Mouse (Mus musculus) olfactory bulb, adult 2 months (tissue): ENCODE measurements around the gene Abcc4. TPM values are rescaled to one million over a fixed set of nuclear protein-coding genes. Genes with fewer than 3 reads are reported as not detected.

Source experiments
- H3K27ac ChIP-seq: fragments of 200-500 bp; 2 replicates; pipeline ENCODE4 v1.5.1; 2012; ENCODE audit warnings: low read depth, low read length; ENCODE audit not compliant: insufficient read depth
- H3K4me1 ChIP-seq: fragments of 200-500 bp; 2 replicates; pipeline ENCODE4 v1.6.1; 2012; ENCODE audit warnings: low read length; ENCODE audit not compliant: control insufficient read depth, insufficient read depth
- H3K4me3 ChIP-seq: fragments of 200-500 bp; 2 replicates; pipeline ENCODE4 v1.5.1; 2012; ENCODE audit warnings: mild to moderate bottlenecking, low read depth, low read length, moderate library complexity; ENCODE audit not compliant: insufficient read depth
- CTCF ChIP-seq: fragments of 200-500 bp; IDR thresholded peaks from 2 replicates; pipeline ENCODE4 v1.5.1; 2012; ENCODE audit warnings: low read depth, mild to moderate bottlenecking, low read length, moderate library complexity; ENCODE audit not compliant: insufficient read depth
- POLR2A ChIP-seq: fragments of 200-500 bp; IDR thresholded peaks from 2 replicates; pipeline ENCODE4 v1.6.1; 2012; ENCODE audit warnings: mild to moderate bottlenecking, low read depth, low read length, moderate library complexity; ENCODE audit not compliant: insufficient read depth
- WGBS: fragments of 180-500 bp; shearing (Covaris S2); methylation state at CpG from one replicate; pipeline ENCODE4 v1.1.7; 2018; 5-methylcytosine and 5-hydroxymethylcytosine counted together
- polyA plus RNA-seq: library from polyadenylated mRNA; stranded (reverse); fragments of >200 nt; gene quantifications from 2 replicates; pipeline ENCODE4 v1.2.4, GENCODE M21; 2012; ENCODE audit warnings: low replicate concordance; ENCODE audit not compliant: missing spikeins, insufficient read depth, insufficient read length

The Abcc4 gene
- polyA plus RNA-seq, 1 experiment, result not detected

DNA sequence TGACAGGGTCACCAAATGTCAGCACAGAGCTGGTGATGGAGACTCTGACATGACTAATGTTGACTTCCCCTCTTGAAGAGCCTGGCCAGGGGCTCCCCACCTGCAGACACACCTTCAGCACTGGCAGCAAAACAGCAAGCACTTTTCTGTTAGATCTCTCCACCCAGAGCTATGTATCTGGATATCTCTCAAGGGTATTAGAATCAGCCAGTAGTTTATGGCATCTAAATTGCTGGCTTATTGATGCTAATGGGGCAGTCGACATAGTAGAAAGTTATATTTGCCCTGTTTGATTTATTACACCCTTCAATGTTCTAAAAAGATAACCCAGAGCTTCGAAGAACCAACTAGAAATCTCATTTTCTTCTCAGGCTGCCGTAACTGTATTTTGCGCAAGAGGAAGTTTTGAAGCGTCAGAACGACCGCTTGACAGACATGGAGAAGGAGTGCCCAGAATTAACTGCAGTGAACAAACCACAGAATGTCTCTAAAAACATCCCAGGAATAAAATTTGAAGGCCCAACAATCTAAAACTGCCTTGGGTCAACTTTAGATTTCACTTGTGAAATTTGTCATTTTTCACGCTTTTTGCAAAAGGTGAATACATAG, 123.6 kb downstream of the Abcc4 start:
- 93% methylated on average over 8 of the region's 8 CpGs for WGBS
- Histone ChIP-seq H3K4me1 (no peaks in the 10 kb centered on the region), H3K27ac (no peak overlapping the region), H3K4me3 (no peak overlapping the region)
- no peak for TF ChIP-seq POLR2A
- no peak for TF ChIP-seq CTCF

DNA sequence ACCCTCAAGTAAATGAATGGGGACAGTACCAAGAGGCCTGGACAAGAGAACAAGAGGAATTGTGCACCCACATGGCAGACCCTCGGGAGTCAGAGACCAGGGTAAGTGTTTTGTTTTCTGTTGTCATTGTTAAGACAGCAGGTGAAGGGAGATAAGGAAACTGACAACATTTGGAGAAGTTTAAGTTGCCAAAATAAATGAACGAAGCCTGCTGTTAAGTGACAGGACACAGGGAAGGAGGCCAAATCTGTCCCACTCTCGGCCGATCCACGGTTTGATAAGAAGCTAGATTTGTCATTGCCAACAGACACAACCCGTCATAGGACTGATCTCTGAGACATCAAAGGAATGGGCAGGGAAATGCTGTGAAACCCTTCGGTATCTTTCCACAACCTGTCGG, 124.3 kb downstream of the Abcc4 start:
- Histone ChIP-seq H3K4me3 (no peak overlapping the region), H3K27ac (no peak overlapping the region), H3K4me1 (no peaks in the 10 kb centered on the region)
- TF ChIP-seq POLR2A (no peak), CTCF (no peak)
- WGBS, result 83% methylated on average over 8 of the region's 8 CpGs

GRCm38 (mm10) chr14:118579013-118579728, 126.8 kb downstream of the Abcc4 start:
- 94% methylated on average over 19 of the region's 19 CpGs for WGBS
- Histone ChIP-seq H3K4me3 (no peak overlapping the region), H3K27ac (no peak overlapping the region), H3K4me1 (no peaks in the 10 kb centered on the region)
- TF ChIP-seq POLR2A, result no peak
- no peak for TF ChIP-seq CTCF

- 91% methylated on average over 5 of the region's 5 CpGs for WGBS
- no peaks in the 10 kb centered on the region for H3K4me1 ChIP-seq
Measured at GRCm38 (mm10) chr14:118577895-118578294, 128.1 kb downstream of the Abcc4 start.

DNA sequence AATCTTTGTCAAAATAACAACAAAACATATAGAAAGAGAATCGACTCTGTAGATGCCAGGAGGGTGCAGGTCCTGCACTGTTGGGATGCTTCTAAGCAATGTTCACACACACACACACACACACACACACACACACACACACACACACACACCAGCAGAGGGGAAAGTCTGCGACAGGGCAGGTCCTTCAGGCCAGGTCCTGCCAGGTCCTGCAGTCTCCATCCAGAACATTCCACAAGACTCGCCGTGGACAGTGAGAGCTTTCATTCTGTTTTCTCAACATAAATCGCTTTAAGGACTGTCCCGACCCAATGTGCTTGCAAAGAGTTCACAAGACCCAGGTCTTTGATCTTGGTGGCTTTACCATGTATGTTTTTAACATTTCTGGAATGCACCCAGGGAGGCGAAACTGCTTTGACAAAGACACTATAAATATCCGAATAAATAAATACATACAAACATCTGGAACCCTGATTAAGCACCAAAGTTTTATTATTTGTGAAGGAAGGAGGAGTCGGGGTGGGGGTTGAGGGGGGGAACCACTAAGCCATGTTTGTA, 133.3 kb downstream of the Abcc4 start:
- Histone ChIP-seq H3K4me3 (no peak overlapping the region), H3K27ac (no peak overlapping the region), H3K4me1 (0 out of 2 replicates have a peak, but pooled peaks cover 2% of the 10 kb centered on the region)
- WGBS, result 82% methylated on average over 9 of the region's 9 CpGs
- TF ChIP-seq CTCF, result no peak
- no peak for TF ChIP-seq POLR2A

More at GRCm38 (mm10) chr14:118577895-118578294, 128.1 kb downstream of the Abcc4 start:
- Histone ChIP-seq H3K4me3 (no peak overlapping the region), H3K27ac (no peak overlapping the region)
- TF ChIP-seq POLR2A (no peak), CTCF (no peak)

DNA sequence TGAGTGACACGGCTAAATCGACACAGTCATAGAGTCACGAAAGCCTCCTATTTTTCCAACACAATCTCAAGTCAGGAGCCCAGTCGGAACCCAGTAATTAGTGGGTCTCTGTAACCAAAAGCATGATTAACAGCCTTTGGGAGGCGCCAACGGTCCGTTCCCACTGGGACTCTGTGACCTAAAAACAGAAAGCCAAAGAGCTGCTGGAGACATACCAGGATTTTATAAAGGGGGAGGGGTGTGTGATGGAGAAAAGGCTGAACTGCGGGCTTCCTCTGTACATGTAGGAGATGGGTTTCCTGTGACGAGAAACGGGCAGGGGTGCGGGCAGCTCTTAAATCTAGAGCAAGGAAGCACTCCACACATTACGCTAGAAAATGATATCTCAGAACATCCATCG, 136.4 kb downstream of the Abcc4 start:
- Histone ChIP-seq H3K4me1 (peaks cover 5% of the 10 kb centered on the region; the same call in 1 of the 2 replicates), H3K27ac (no peak overlapping the region), H3K4me3 (no peak overlapping the region)
- TF ChIP-seq CTCF, result no peak
- no peak for TF ChIP-seq POLR2A
- 64% methylated on average over 13 of the region's 13 CpGs for WGBS

DNA sequence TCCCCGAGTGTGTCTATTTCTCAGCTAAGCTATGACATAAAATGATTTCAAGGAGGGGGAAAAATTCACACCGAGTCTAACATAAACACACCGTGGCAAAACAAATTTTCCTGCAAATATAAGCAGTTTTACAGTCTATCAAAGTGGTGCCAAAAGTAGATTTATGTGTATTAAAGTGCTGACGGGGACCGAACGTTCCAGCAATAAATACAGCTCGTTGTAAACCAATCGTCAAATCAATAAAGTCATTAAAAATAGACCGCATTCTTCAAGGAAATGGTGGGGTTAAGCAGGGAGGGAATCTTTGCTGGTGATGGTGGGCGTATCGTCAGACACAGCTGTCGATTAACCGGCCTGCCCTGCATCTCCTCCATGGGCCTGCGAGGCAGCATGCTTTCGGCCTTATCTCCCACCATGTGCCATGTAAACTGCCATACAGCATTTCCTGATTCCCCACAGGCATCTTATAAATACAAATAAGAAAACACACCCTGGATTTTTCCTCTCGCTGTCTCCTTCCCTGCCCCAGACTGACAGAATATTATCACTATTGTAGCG, 137.8 kb downstream of the Abcc4 start:
- peaks cover 5% of the 10 kb centered on the region; the same call in 1 of the 2 replicates for H3K4me1 ChIP-seq
- H3K4me3 ChIP-seq, result no peak overlapping the region
- 94% methylated on average over 17 of the region's 17 CpGs for WGBS
- TF ChIP-seq POLR2A (no peak), CTCF (no peak)
- no peak overlapping the region for H3K27ac ChIP-seq

DNA sequence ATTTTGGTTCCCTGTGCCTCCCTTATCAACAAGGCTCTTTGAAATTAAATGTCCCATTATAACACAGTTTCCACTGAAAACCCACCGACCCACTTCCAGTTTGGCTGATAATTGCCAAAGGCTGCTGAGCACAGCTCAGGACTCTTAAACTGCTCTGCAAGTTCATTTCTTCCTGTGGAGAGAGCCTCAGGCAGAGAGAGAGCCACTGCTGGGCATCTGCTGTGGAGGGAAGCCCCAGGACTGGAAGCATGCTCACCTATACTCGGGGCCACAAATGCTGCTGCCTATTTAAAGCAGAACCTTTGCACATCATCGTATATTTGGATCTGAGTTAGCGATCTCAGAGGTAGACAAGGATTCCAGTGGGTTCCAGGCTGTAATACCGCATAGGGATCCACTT, 139.2 kb downstream of the Abcc4 start:
- TF ChIP-seq CTCF (no peak), POLR2A (no peak)
- WGBS, result 69% methylated on average over 5 of the region's 5 CpGs
- no peak overlapping the region for H3K27ac ChIP-seq

DNA sequence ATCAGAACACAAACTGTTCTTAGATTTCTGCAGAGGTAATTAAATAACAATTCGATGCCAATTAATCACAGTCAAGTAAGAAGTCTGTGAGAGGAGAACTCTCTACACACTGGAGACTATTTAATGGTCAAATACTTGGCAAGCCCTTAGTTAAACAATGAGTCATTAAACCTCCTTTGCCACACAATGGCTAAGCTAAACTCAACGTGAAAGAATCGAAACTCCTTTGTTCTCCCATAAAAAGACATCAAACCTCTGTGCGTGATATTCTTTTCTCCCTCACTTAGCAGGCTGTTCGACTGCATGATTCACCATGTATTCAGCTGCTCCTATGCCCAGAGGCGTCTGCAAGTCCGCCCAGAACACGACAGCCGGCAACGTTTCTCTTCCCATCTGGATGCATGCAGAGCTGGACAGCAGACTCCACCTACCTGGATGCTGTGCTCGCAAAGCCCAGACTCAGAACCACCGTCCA, 139.8 kb downstream of the Abcc4 start:
- 14% methylated on average over 12 of the region's 12 CpGs for WGBS
- no peak overlapping the region for H3K4me3 ChIP-seq
- TF ChIP-seq CTCF, result no peak
- no peak for TF ChIP-seq POLR2A

More for the DNA sequence above, 139.2 kb downstream of the Abcc4 start:
- Histone ChIP-seq H3K4me3 (no peak overlapping the region), H3K4me1 (peaks cover 5% of the 10 kb centered on the region; the same call in 1 of the 2 replicates)

More for the DNA sequence above, 139.8 kb downstream of the Abcc4 start:
- Histone ChIP-seq H3K4me1 (peaks cover 5% of the 10 kb centered on the region; the same call in 1 of the 2 replicates), H3K27ac (no peak overlapping the region)
